Mouse (Mus musculus) WW6 (cell line): Measurements from ENCODE around the gene Zfp800.

Experiments used
- DNase-seq: peaks from one replicate; pipeline ENCODE4 v3.0.0-alpha.2; 2013; ENCODE audit warnings: low read depth, low spot score

Gene Zfp800

DNA sequence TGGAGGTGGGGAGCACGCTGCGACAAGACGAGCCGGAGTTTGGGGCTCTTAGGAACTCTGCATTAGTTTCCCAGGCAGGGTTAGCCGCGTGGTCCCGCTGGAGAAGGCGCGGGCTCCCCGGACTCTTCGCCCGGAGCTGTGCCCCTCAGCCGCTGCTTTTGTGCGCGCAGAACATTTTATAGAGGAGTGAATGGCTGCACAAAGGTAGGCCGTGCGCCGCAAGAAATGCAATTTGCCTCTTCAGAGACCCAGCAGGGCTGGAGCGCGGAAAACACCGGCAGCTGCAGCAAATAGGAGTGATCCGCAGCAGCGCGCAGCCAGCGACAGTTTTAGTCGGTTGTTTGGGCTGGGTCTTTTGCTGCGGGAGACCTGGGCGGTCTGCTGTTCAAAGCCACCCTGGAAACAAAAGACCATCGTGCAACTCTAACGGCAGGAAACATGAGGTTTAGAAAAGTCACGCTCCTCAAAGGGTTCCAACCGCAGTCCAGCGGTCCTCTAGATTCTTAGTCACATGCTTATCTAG is at the start of gene Zfp800:
Gene Zfp800, minus strand, starts transcription at position 325 of the 523 bp plus-strand sequence.
- no peak for DNase-seq

DNA sequence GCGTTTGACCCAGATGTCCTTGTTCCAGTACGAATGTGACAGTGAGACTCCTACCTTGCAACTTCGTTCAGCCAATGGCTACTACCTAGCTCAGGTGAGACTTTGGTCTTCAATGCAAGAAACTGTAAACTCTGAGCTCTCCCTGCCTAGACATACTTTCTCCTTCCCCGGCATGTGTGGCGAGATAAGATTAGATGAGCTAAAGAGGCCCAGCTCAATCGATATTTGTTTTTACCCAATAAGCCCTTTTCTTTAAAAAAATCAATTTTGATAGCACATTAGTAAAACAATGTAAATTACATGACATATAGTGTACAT is 33.7 kb upstream of the Zfp800 start:
- no peak for DNase-seq

DNA sequence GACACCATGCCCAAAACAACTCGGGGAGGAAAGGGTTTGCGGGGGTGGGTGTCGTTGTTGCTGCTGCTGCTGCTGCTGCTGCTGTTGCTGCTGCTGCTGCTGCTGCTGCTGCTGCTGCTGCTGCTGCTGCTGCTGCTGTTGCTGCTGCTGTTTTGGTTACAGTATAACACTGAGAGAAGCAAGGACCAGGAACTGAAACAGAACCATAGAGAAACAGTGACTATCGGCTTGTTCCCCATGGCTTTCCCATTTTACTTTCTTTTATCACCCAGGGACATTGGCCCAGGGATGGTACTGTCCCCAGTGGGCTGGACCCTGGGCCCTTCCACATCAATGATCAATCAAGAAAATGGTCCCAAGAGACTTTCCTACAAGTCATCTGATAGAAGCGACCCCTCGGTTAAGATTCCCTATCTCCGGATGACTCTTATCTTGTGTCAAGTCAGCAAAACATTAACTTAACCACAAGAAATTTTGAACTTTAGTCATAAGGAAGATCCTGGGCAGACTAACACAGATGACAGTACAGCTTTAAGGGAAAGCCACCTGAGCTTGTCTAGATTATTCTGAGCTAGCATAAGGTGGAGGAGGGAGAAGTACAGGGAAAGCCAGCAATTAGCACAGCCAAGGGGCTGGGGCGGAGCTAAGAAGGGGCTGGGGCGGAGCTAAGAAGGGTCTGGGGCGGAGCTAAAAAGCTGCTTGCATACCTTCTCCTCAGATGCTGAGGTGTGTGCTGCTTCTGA is 33.2 kb upstream of the Zfp800 start:
- DNase-seq, result no peak

DNA sequence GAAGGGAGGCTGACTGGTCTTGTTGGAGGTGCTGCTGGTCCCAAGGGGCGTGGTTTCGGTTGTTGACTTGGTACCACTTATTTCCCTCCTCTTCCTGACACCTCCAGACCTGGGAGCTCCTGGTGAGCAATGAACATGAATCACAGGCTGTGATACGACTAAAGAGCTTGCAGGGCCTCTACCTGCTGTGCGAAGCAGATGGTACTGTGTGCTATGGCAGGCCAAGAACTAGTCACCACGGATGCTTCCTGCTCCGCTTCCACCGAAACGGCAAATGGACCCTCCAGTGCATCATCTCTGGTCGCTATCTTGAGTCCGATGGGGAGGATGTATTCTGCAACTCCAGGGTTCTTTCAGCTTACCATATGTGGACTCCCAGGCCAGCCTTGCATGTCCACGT is 32.1 kb upstream of the Zfp800 start:
- DNase-seq, result no peak

DNA sequence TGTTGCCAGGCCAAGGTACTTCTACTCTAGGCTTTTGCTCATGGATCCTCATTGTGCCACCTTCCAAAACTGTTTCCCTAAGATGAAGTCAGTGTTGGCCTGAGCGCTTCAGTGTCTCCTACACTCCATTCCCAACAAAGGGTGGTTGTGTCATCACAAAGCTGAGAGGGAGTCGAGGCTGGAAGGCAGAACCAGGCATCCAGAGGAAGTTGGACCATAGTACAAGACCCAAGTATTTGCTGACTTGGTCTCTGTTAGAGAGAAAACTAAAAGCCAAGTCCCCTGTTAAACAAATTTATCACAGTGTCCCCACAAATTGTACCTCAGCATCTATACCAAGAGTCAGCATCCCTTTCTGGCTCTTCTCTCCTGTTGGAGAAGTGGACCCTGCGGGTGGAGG is 30.5 kb upstream of the Zfp800 start, which contains the start of gene Gcc1:
Gene Gcc1, minus strand, starts transcription at position 101 of the 400 bp plus-strand sequence.
- DNase-seq, result no peak

DNA sequence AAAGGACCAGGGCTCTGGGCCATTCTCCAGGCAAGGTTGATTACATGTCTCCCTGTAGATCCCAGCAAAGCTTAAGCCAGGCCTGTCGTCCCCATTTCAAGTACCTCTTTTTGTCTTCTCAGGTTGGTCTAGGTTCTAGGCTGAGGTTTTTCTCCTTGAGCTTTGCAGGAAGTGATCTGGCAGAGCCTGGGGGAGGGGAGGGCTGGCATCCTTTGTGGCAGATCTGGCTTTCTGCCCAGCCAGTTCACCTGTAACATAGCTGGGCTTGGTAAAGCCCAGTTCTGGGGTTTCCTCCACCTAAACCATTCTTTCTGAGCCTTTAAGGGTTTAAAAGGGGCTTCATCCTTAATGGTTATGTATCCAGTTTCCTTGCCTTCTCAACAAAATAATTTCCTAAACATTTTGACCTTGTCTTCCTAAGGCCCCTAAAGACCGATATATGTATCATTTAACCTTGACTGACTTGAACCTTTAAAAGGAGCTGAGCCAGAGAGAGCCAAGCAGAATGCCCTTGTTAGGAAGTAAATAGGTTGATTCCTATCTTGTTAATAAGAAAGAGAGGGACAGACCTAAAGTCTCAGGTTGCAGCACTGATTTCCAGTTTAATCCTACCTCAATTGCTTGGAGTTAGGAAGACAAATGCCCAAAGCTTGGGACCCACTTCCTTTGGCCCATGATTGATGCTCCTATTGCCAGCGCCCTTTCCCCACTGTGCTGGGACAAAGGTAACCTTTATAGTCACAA is 29.5 kb upstream of the Zfp800 start, which contains the start of gene Fscn3:
Gene Fscn3, plus strand, starts transcription at position 694 of the 744 bp plus-strand sequence.
- no peak for DNase-seq

DNA sequence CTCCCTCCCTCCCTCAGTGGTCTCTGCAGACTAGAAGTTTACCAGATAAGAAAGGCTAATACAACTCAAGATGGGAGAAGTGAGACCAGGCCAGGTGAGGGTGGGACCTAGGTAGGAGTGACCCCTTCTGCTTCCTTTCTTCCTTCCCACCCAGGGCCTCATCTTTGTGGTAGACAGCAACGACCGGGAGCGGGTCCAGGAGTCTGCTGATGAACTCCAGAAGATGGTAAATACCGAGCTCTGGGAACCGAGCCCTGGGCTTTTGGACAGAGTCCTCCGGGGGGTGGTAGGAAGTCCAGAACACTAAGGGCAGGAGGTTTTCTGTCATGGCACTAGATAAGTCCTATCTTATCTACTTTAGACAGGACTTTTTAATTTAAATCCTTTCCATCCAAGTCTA is 27.2 kb upstream of the Zfp800 start:
- DNase-seq, result no peak

DNA sequence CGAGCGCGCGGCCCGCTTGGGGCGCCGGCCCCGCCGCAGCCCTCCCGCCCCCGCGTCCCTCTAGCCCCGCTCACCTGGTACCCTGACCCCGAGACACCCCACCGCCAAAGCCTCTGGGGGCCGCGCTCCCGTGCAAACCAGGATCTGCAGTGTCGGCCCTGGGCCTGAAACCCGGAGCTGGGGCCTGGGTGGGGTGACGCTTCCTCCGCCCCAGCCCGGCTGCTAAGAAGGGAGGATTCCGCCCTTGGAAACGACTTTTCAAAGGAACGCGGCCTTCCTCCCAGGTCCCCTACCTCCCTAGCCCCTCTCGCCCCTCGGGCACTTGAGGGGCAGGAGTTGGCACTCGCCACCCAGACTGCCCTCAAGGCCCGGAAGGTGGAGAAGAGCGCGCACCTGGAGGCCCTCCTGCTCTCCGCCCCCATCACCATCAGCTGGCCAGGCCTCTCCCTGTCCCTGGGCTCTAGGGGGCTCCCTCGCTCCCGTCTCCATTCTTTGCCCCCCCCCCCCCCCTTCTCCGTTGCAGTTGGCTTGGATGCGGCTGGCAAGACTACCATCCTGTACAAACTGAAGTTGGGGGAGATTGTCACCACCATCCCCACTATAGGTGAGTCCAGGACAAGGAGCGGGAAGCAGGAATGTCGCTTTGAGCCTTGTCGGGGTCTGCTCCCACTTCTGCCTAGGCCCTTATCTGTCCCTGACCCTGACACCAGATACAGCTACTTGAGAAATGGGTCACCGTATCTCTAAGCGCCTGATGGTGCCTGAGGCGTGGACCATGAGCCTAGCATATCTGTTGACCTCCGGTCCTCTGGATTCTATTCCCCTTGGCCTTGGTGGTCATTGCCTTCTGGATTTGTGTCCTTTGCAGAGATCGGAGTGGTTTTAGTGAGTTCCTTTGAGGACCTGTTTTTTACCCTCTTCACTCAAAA is 26.2 kb upstream of the Zfp800 start:
- DNase-seq, result no peak

DNA sequence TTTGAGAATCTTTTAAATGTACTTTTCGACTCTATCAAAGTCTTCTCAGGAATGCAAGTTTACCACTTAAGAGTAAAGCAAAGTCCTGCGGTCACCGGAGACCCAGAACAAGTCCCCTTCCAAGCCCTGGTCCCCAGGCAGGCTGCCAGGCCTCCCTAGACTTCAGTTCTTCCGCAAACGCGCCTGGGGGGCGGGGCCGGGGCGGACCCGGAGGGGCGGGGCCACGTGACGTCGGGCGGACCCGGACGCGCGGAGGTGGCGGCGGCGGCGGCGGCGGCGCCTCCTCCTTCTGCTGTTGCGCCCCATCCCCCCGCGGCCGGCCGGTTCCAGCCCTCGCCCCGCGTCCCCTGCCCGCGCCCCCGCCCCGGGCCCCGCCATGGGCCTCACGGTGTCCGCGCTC is 25.5 kb upstream of the Zfp800 start, which contains the start of gene Arf5:
Gene Arf5, plus strand, starts transcription at position 248 of the 400 bp plus-strand sequence.
- peak; percentile 40 for DNase-seq

DNA sequence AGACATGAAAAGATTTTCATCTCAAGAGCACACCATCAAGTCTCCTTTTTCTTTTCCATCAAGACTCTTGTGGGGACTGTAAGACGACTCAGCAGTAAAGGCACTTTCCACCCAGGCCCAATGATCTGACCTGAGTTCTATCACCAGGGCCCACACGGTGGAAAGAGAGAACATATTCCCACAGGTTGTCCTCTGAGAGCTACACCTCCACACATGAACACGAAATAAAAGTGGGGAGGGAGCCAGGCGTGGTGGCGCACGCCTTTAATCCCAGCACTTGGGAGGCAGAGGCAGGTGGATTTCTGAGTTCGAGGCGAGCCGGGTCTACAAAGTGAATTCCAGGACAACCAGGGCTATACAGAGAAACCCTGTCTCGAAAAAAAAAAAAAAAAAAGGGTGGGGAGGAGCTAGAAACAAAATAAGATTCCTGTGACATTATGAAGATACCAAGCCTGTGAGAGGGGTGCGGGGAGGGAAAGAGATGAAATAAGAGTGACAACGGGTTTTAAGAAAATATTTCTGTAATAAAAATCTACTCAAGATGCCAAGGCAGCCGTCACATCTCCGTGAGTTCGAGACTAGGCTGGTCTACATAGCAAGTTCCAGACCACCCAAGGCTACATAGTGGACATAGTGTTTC is 25.0 kb upstream of the Zfp800 start:
- DNase-seq, result no peak

DNA sequence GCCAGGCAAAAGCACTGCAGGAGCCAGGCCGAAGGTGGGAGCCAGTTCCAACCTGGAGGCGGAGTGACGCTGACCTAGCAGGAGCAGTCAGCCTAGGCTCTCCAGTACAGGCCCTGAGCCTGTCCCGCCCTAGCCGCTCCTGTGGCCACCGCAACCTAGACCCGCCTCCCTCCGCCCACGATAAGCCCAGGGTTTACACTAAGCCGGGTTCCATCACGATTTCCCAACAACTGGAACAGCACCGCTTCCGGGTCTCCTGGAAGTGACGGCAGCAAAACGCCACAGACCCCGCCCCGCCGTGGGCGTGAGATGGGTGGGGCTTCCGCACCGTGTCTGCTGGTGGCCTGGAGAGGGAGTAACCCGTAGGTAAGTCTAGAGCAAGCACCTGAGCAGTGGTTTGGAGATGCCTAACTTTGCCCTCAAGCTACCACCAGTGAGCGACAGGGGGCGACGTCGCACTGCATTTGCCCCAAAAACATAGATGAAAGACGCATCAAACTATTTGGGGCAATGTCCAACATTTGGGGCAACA is 23.7 kb upstream of the Zfp800 start:
- DNase-seq, result peak; percentile 93

DNA sequence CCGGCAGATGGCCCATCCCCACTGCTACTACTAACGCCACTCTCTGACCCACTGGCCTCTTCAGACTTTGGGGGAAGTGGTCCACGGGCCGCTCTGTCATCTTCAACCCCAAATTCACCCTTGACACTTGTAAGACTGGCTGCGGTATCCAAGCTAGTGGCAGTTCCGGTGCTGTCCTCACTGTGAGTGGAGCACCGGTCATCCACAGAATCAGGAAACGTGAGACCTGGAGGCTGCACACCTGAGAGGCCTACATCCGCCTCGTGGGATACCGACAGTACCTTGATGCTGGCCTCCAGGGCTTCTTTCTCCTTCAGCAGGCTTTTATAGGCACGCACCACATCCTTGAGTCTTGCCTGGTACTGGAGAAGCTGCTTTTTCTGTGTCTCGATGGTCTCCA is 23.1 kb upstream of the Zfp800 start:
- no peak for DNase-seq

DNA sequence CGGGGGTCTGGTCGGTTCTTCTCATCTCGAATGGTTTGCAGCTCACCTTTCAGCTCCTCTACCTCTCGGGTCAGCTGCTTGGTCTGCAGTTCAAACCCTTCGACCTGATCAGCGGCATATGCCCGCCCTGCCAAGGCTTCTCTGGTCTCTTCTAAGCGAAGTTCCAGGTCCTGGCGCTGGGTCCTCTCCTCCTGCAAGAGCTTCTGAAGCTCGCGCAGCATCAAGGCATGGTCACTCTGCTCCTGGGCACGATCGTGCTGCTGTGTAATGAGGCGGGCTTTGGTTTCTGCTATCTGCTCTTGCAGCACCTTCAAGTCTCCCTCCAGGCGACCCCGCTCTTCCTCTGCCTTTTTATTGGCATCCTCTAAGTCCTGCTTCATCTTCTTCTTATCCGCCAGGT is 22.6 kb upstream of the Zfp800 start:
- DNase-seq, result no peak

DNA sequence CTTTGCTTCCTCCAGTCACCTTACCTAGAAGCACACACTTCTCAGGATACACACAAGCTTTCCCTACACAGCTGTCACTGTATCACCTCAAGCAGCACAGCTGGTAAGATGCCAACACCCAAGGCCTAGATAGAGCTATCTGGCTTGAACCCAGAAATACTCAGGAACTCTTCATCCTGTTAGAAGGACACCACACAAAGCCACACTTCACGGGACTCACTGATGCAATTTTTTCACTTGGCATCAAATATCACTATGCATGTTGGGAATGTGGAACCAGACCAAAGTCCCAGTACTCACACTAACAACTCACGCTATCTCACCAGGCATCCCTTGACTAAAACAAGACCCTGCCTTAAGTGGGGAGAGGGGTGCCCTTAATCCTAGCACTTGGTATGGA is 21.9 kb upstream of the Zfp800 start:
- no peak for DNase-seq

DNA sequence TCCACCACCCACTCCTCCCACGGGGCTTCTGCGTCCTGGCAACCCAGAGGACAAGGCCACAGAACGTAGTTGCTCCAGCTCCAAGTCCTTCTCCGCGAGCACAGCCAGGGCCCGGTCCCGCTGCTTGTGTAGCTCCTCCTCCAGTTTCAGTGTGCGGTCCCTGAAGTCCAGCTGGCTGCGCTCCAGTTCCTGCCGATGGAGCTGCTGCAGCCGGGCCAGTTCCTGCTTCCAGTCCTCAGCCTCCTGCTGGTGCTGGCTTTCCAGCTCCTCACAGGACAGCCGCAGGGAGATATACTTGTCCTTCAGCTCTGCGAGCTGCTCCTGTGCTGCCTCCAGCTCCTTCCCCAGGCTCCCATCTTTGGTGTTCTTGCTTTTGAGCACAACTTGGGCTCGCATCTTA is 20.6 kb upstream of the Zfp800 start:
- DNase-seq, result no peak

DNA sequence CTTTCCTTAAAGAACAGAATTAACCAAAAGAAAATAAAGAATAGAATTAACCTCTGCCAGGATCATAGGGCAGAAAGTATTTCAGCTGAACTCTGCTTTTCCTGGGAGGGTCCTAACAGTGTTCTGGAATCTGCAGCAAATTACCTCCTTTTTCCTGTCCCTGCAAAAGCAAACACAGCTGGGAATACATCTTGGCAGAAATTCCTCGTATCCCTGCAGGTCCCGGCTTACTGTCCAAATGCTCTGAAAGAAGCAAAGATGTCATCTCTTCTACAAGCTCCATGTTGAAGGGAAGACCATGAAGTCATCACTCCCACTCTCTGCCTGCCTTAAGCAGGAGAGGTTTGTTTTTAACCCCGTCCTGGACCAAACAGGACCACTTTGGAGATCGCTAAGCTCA is 19.2 kb upstream of the Zfp800 start:
- DNase-seq, result no peak

DNA sequence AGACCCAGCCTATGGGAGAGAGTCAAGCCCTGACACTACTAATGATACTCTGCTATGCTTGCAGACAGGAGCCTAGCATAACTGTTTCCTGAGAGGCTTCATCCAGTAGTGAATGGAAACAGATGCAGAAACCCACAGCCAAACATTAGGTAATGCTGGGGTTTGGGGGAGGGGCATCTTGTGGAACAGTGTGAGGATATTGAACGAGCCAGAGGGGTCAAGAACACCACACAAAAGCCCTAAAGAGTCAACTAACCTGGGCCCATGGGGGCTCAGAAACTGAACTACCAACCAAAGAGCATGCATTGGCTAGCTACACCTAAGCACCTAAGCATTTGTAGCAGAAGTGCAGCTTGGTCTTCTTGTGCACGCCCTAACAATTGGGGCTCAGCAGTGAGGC is 13.4 kb upstream of the Zfp800 start:
- DNase-seq, result no peak

DNA sequence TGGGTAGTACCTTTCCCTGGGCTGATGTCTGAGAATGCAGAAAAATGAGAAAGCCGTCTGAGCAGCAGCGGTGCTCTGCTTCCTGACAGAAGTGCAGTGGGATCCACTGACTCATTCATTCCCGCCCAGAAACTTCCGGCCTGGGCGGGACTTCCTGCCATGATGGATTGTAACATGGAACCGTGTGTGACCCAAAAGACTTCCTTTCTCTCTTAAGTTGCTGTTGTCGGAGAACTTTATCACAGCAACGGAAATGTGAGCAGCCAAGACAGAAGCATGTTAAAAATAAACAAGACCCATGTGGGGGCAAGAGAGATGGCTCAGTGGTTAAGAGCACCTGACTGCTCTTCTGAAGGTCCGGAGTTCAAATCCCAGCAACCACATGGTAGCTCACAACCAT is 12.2 kb upstream of the Zfp800 start:
- no peak for DNase-seq

DNA sequence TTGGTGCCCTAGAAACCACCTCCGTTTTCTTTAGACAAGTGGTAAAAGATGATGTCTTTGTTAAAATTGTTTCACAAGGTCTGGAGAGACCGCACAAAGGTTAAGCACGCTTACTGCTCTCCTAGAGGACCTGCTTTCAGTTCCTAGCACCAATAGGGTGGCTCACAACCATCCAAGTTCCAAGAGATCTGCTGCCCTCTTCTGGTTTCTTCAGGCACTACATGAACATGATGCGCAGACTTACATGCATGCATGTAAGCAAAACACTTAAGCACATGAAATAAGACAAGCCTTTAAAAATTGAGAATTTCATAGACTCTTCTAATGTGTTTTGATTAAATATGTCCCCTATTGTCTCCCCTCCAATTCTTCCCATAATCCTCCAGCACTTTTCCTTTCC is 2.0 kb upstream of the Zfp800 start:
- DNase-seq, result peak; percentile 53

DNA sequence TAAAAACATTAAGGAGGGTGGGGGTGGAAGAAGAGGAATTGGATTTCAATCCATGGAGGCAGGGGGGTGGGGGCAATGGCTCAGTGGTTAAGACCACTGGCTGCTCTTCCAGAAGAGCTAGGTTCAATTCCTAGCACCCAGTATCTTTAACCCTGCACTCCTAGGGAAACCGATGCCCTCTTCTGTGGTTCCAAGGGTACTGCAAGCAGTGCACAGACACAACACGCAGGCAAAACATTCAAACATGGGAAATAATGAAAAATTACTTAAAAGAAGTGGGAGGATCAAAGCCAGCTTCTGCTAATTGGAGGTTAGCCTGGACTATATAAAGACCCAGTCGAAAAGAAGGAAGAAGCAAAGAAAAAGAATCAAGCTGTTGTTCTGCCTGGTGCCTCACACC is 921 bp upstream of the Zfp800 start:
- no peak for DNase-seq

DNA sequence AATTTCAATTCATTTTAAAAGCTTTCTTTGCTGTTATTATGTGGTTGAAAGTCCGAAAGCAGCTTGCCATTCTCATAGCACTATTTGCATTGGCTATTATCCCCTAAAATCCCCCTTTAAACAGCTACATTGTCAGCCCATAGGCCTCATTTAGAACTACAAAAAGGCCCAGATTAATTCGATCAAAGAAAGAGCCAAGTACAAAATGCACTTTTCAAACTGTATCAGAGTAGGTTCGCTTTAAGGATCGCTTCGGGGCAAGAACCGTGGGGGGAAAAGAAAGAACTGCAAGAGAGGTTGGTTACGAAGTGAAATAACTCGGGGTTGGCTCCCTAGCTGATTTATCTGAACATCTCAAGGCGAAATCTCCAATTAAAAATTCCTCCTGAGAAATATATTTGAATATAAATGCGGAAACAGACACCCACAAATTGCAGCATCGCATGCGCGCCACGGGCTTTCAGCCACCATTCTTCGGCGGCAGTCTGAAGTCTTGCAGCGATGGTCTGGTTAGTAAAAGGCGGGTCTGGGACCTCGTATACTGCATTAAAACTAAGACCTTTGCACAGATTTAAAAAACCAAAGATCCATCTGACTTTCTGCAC is 850 bp downstream of the Zfp800 start:
- no peak for DNase-seq
